Mouse (Mus musculus): Measurements from ENCODE around the gene Lrfn2. TPM values are rescaled to one million over a fixed set of nuclear protein-coding genes. Genes with fewer than 3 reads are reported as not detected.

Lrfn2 gene
- polyA plus RNA-seq, 1 experiment from 2014 or later = 0.82 TPM

GRCm38 (mm10) chr17:48972866-48973265 is 40.7 kb downstream of the Lrfn2 start:
- Histone ChIP-seq H3K9me3 (no peaks in the 10 kb centered on the region), H3K27me3 (no peaks in the 10 kb centered on the region), H3K9ac (no peak overlapping the region), H3K4me1 (peaks cover 36% of the 10 kb centered on the region), H3K27ac (no peak overlapping the region), H3K4me3 (no peak overlapping the region), H3K36me3 (no peaks in the 10 kb centered on the region), H3K4me2 (replicated peaks) (no peak overlapping the region)
- WGBS = 23% methylated on average over 6 of the region's 6 CpGs
- ATAC-seq (ENCODE audit: insufficient number of reproducible peaks, insufficient read depth, low FRiP score, low TSS enrichment) = no peak

- no peak for ATAC-seq (ENCODE audit: insufficient number of reproducible peaks, insufficient read depth, low FRiP score, low TSS enrichment)
- H3K36me3 ChIP-seq = no peaks in the 10 kb centered on the region
- no peak overlapping the region for H3K4me3 ChIP-seq
- H3K9ac ChIP-seq = no peak overlapping the region
- no peaks in the 10 kb centered on the region for H3K27me3 ChIP-seq
- no peaks in the 10 kb centered on the region for H3K9me3 ChIP-seq
- peaks cover 36% of the 10 kb centered on the region for H3K4me1 ChIP-seq
- 11% methylated on average over 3 of the region's 3 CpGs for WGBS
- no peak overlapping the region for H3K27ac ChIP-seq
- H3K4me2 ChIP-seq (replicated peaks) = no peak overlapping the region
These were observed 41.2 kb downstream of the Lrfn2 start for GRCm38 (mm10) chr17:48973394-48973793.

GRCm38 (mm10) chr17:48975055-48975454 is 42.9 kb downstream of the Lrfn2 start:
- Histone ChIP-seq H3K9me3 (no peaks in the 10 kb centered on the region), H3K27ac (peak overlapping the region; percentile 41; the same call in 1 of the 2 replicates), H3K4me1 (peaks cover 36% of the 10 kb centered on the region), H3K36me3 (no peaks in the 10 kb centered on the region), H3K9ac (no peak overlapping the region), H3K4me3 (no peak overlapping the region), H3K4me2 (replicated peaks) (no peak overlapping the region), H3K27me3 (no peaks in the 10 kb centered on the region)
- 62% methylated on average over 4 of the region's 4 CpGs for WGBS
- ATAC-seq (ENCODE audit: insufficient number of reproducible peaks, insufficient read depth, low FRiP score, low TSS enrichment) = no peak

- 31% methylated on average over 5 of the region's 5 CpGs for WGBS
- Histone ChIP-seq H3K27me3 (no peaks in the 10 kb centered on the region), H3K4me3 (no peak overlapping the region), H3K9me3 (no peaks in the 10 kb centered on the region), H3K36me3 (no peaks in the 10 kb centered on the region), H3K27ac (peak overlapping the region; percentile 60), H3K4me1 (peaks cover 29% of the 10 kb centered on the region), H3K4me2 (replicated peaks) (no peak overlapping the region), H3K9ac (no peak overlapping the region)
- ATAC-seq (ENCODE audit: insufficient number of reproducible peaks, insufficient read depth, low FRiP score, low TSS enrichment) = peak; percentile 57; the same call in 1 of the 2 replicates
These were observed 44.4 kb downstream of the Lrfn2 start for GRCm38 (mm10) chr17:48976611-48977022.

GRCm38 (mm10) chr17:48995256-48995993 is 63.2 kb downstream of the Lrfn2 start:
- Histone ChIP-seq H3K36me3 (no peaks in the 10 kb centered on the region), H3K9ac (no peak overlapping the region), H3K4me1 (no peaks in the 10 kb centered on the region), H3K9me3 (no peaks in the 10 kb centered on the region), H3K27me3 (no peaks in the 10 kb centered on the region), H3K27ac (no peak overlapping the region), H3K4me3 (no peak overlapping the region), H3K4me2 (replicated peaks) (no peak overlapping the region)
- WGBS = 56% methylated on average over 1 of the region's 1 CpGs
- no peak for ATAC-seq (ENCODE audit: insufficient number of reproducible peaks, insufficient read depth, low FRiP score, low TSS enrichment)

- no peaks in the 10 kb centered on the region for H3K27me3 ChIP-seq
- 6% methylated on average over 11 of the region's 11 CpGs for WGBS
- ATAC-seq (ENCODE audit: insufficient number of reproducible peaks, insufficient read depth, low FRiP score, low TSS enrichment) = no peak
These were observed 67.5 kb downstream of the Lrfn2 start for GRCm38 (mm10) chr17:48999463-49000227.

GRCm38 (mm10) chr17:49009384-49010073 is 77.3 kb downstream of the Lrfn2 start:
- ATAC-seq (ENCODE audit: insufficient number of reproducible peaks, insufficient read depth, low FRiP score, low TSS enrichment) = no peak
- Histone ChIP-seq H3K4me1 (no peaks in the 10 kb centered on the region), H3K27me3 (no peaks in the 10 kb centered on the region), H3K27ac (no peak overlapping the region), H3K4me3 (no peak overlapping the region), H3K36me3 (no peaks in the 10 kb centered on the region), H3K4me2 (replicated peaks) (no peak overlapping the region), H3K9me3 (no peaks in the 10 kb centered on the region), H3K9ac (no peak overlapping the region)
- WGBS = 55% methylated on average over 7 of the region's 7 CpGs

More at GRCm38 (mm10) chr17:48999463-49000227, 67.5 kb downstream of the Lrfn2 start:
- Histone ChIP-seq H3K4me2 (replicated peaks) (no peak overlapping the region), H3K9me3 (no peaks in the 10 kb centered on the region), H3K27ac (no peak overlapping the region), H3K9ac (no peak overlapping the region), H3K36me3 (no peaks in the 10 kb centered on the region), H3K4me1 (no peaks in the 10 kb centered on the region), H3K4me3 (no peak overlapping the region)

- no peak overlapping the region for H3K9ac ChIP-seq
- no peaks in the 10 kb centered on the region for H3K9me3 ChIP-seq
- H3K4me3 ChIP-seq = no peak overlapping the region
- 0 out of 2 replicates have a peak, but pooled peaks cover 7% of the 10 kb centered on the region for H3K4me1 ChIP-seq
- H3K27ac ChIP-seq = no peak overlapping the region
- no peak for ATAC-seq (ENCODE audit: insufficient number of reproducible peaks, insufficient read depth, low FRiP score, low TSS enrichment)
- H3K36me3 ChIP-seq = no peaks in the 10 kb centered on the region
- H3K27me3 ChIP-seq = no peaks in the 10 kb centered on the region
- 75% methylated on average over 7 of the region's 7 CpGs for WGBS
- no peak overlapping the region for H3K4me2 ChIP-seq (replicated peaks)
These were observed 81.9 kb downstream of the Lrfn2 start for GRCm38 (mm10) chr17:49013876-49014600.

- H3K4me3 ChIP-seq = no peak overlapping the region
- no peak overlapping the region for H3K4me2 ChIP-seq (replicated peaks)
- H3K9me3 ChIP-seq = no peaks in the 10 kb centered on the region
- H3K27me3 ChIP-seq = no peaks in the 10 kb centered on the region
- H3K9ac ChIP-seq = no peak overlapping the region
- WGBS = 90% methylated on average over 6 of the region's 6 CpGs
- no peak overlapping the region for H3K27ac ChIP-seq
- 0 out of 2 replicates have a peak, but pooled peaks cover 7% of the 10 kb centered on the region for H3K4me1 ChIP-seq
- no peaks in the 10 kb centered on the region for H3K36me3 ChIP-seq
- ATAC-seq (ENCODE audit: insufficient number of reproducible peaks, insufficient read depth, low FRiP score, low TSS enrichment) = no peak
These were observed 83.2 kb downstream of the Lrfn2 start for GRCm38 (mm10) chr17:49015368-49015767.

- no peaks in the 10 kb centered on the region for H3K27me3 ChIP-seq
- 0 out of 2 replicates have a peak, but pooled peaks cover 7% of the 10 kb centered on the region for H3K4me1 ChIP-seq
- no peaks in the 10 kb centered on the region for H3K36me3 ChIP-seq
- no peak overlapping the region for H3K27ac ChIP-seq
- H3K4me3 ChIP-seq = no peak overlapping the region
- H3K9me3 ChIP-seq = no peaks in the 10 kb centered on the region
- no peak overlapping the region for H3K4me2 ChIP-seq (replicated peaks)
- no peak for ATAC-seq (ENCODE audit: insufficient number of reproducible peaks, insufficient read depth, low FRiP score, low TSS enrichment)
- WGBS = 90% methylated on average over 6 of the region's 6 CpGs
- H3K9ac ChIP-seq = no peak overlapping the region
These were observed 84.0 kb downstream of the Lrfn2 start for GRCm38 (mm10) chr17:49016229-49016628.
